Mouse (Mus musculus): ENCODE results near the gene Letm1. TPM values are rescaled to one million over a fixed set of nuclear protein-coding genes. Genes with fewer than 3 reads are reported as not detected.

Gene Letm1
- polyA plus RNA-seq (2014; fragmentation: Nextera tagmentation; extraction: Ambion mirVana): 64.4 and 70.3 TPM in 2 replicates

DNA sequence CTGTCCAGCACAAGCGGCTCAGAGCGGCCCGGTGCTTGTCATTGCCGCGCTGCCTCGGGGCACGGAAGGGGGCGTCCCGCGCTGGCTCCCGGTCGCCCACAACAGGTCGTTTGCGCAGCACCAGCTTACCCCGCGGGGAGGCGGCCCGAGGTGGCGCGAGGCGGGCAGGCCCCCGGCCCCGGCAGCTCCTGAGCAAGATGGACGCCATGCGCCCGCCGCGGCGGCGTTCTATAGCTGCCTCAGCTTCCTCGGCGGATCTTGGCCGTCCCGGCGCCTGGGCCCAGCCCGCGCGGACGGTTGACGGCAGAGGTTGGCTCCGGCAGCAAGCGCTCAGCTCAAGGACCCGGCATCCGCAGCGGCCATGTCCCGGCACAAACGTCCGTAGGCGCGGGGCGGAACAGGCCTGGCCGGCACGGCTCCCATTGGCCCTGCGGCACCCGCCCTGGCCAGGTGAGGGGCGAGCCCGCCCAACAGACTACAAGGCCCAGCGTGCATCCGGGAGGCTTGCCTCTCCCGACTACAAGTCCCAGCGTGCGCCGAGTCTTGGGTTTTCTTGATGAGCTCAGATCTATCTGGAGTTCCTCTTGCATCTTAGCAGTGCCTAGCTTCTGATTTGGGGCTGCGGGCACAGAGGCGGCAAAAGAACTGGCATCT, at the start of gene Letm1:
Gene Letm1, minus strand, starts transcription at position 473 of the 654 bp plus-strand sequence.
- H3K27ac ChIP-seq (replicated peaks; ENCODE audit: low read depth, low read length): peak within 1 kb of the TSS; percentile 86
- H3K9ac ChIP-seq (replicated peaks; ENCODE audit: low read length): peak within 1 kb of the TSS; percentile 90
- H3K4me2 ChIP-seq (ENCODE audit: low read length): peak within 1 kb of the TSS; percentile 81
- WGBS: under 1% methylated on average over 65 of the region's 65 CpGs
- peaks cover 11% of the 10 kb centered on the region for H3K4me1 ChIP-seq (ENCODE audit: control insufficient read depth, insufficient read depth, low read length)
- peak within 1 kb of the TSS; percentile 84 for H3K4me3 ChIP-seq (replicated peaks; ENCODE audit: low read depth, low read length)
- ATAC-seq (ENCODE audit: low FRiP score, low TSS enrichment) (peak; percentile 99), DNase-seq (peak; percentile 97)
- H3K27me3 ChIP-seq (ENCODE audit: control insufficient read depth, insufficient read depth, low read length): no peaks in the 10 kb centered on the region
- H3K9me3 ChIP-seq (ENCODE audit: control insufficient read depth, low read length): no peaks in the 10 kb centered on the region
- peaks cover 5% of the 10 kb centered on the region for H3K36me3 ChIP-seq (ENCODE audit: control insufficient read depth, insufficient read depth, low read length)

DNA sequence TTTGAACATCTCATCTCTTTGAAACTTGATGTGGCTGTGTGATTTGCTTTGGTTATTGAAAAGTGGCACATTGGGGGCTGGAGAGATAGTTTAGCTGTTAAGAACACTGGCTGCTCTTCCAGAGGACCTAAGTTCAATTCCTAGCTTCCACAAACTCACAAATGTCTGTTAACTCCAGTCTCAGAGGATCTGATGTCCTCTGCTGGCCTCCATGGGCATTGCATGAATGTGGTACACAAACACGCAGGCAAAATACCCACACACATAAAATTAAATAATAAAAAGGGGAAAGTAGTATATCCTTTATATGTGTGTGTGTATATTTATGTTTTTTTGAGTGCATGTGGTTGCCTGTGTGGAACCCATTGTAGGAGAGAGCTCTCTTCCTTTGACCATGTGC, 48.2 kb upstream of the Letm1 start:
- H3K4me1 ChIP-seq (ENCODE audit: control insufficient read depth, insufficient read depth, low read length): peaks cover 9% of the 10 kb centered on the region; the same call in 1 of the 2 replicates
- H3K9me3 ChIP-seq (ENCODE audit: control insufficient read depth, low read length): no peaks in the 10 kb centered on the region
- 62% methylated on average over 1 of the region's 1 CpGs for WGBS
- DNase-seq (no peak), ATAC-seq (ENCODE audit: low FRiP score, low TSS enrichment) (no peak)
- H3K27me3 ChIP-seq (ENCODE audit: control insufficient read depth, insufficient read depth, low read length): no peaks in the 10 kb centered on the region
- H3K4me2 ChIP-seq (ENCODE audit: low read length): no peak overlapping the region
- no peak overlapping the region for H3K4me3 ChIP-seq (replicated peaks; ENCODE audit: low read depth, low read length)
- H3K36me3 ChIP-seq (ENCODE audit: control insufficient read depth, insufficient read depth, low read length): no peaks in the 10 kb centered on the region; the same call in 1 of the 2 replicates
- no peak overlapping the region for H3K27ac ChIP-seq (replicated peaks; ENCODE audit: low read depth, low read length)
- no peak overlapping the region for H3K9ac ChIP-seq (replicated peaks; ENCODE audit: low read length)

DNA sequence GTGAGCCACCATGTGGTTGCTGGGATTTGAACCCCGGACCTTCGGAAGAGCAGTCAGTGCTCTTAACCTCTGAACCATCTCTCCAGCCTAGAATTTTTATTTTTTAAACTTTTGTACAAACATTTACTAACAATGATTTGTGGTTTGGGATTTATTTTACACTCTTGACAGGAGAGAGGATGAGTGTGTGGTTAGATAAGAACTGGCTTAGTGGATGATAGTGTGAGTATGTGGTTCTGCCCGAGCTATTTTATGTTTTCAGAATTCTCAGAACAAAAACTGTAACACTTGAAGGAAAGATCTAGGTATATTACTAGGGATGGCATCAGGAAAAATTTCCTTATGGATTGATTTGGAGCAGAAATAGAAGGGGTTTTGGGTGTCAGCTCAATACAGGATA, 47.3 kb upstream of the Letm1 start:
- Histone ChIP-seq H3K4me2 (ENCODE audit: low read length) (no peak overlapping the region), H3K9me3 (ENCODE audit: control insufficient read depth, low read length) (no peaks in the 10 kb centered on the region), H3K4me1 (ENCODE audit: control insufficient read depth, insufficient read depth, low read length) (peaks cover 14% of the 10 kb centered on the region; the same call in 1 of the 2 replicates), H3K27ac (replicated peaks; ENCODE audit: low read depth, low read length) (no peak overlapping the region), H3K9ac (replicated peaks; ENCODE audit: low read length) (no peak overlapping the region), H3K4me3 (replicated peaks; ENCODE audit: low read depth, low read length) (no peak overlapping the region), H3K36me3 (ENCODE audit: control insufficient read depth, insufficient read depth, low read length) (no peaks in the 10 kb centered on the region; the same call in 1 of the 2 replicates), H3K27me3 (ENCODE audit: control insufficient read depth, insufficient read depth, low read length) (no peaks in the 10 kb centered on the region)
- 95% methylated on average over 3 of the region's 3 CpGs for WGBS
- ATAC-seq (ENCODE audit: low FRiP score, low TSS enrichment): no peak
- DNase-seq: no peak

DNA sequence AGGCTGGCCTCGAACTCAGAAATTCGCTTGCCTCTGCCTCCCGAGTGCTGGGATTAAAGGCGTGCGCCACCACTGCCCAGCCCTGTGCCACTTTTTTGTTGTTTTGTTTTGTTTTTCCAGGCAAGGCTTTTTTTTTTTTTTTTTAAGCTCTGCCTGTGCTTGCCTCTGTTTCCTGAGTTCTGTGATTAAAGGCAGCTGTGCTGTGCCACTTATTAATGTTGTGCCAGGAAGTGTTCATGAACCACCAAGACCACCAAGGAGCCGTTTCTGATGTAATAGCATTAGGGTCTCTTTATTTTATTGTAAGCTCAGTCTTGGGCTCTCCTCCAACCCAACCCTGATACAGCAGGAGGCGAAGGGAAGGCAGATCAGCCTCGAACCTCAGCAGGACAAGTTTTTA, 45.5 kb upstream of the Letm1 start:
- no peak overlapping the region for H3K4me2 ChIP-seq (ENCODE audit: low read length)
- peaks cover 29% of the 10 kb centered on the region for H3K4me1 ChIP-seq (ENCODE audit: control insufficient read depth, insufficient read depth, low read length)
- no peaks in the 10 kb centered on the region for H3K27me3 ChIP-seq (ENCODE audit: control insufficient read depth, insufficient read depth, low read length)
- no peak for ATAC-seq (ENCODE audit: low FRiP score, low TSS enrichment)
- H3K9ac ChIP-seq (replicated peaks; ENCODE audit: low read length): no peak overlapping the region
- no peaks in the 10 kb centered on the region for H3K9me3 ChIP-seq (ENCODE audit: control insufficient read depth, low read length)
- no peak for DNase-seq
- peaks cover 3% of the 10 kb centered on the region; the same call in 1 of the 2 replicates for H3K36me3 ChIP-seq (ENCODE audit: control insufficient read depth, insufficient read depth, low read length)
- H3K27ac ChIP-seq (replicated peaks; ENCODE audit: low read depth, low read length): no peak overlapping the region
- no peak overlapping the region for H3K4me3 ChIP-seq (replicated peaks; ENCODE audit: low read depth, low read length)
- WGBS: 84% methylated on average over 8 of the region's 8 CpGs

DNA sequence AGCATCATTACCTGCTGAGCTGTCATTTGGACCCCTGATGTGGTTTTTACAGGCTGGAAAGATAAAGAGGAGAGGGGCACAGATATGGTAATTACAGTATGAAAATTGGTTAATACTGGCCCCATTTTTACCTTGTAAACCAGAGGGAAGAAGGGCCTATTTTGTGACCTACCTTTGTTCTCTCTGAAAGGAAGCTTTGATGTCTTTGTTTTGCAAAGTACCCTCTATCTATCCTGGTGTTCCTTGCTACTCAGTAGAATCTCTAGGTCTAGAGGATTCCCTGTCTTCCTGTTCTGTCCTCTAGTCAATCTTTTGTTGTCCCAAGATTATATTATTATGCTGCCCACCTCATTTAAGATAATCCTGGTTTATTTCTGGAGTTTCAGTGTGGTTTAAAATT, 43.4 kb upstream of the Letm1 start:
- Histone ChIP-seq H3K36me3 (ENCODE audit: control insufficient read depth, insufficient read depth, low read length) (peaks cover 5% of the 10 kb centered on the region; the same call in 1 of the 2 replicates), H3K27ac (replicated peaks; ENCODE audit: low read depth, low read length) (peak overlapping the region; percentile 38; the same call in 1 of the 2 replicates), H3K4me2 (ENCODE audit: low read length) (no peak overlapping the region), H3K27me3 (ENCODE audit: control insufficient read depth, insufficient read depth, low read length) (no peaks in the 10 kb centered on the region), H3K9me3 (ENCODE audit: control insufficient read depth, low read length) (no peaks in the 10 kb centered on the region), H3K9ac (replicated peaks; ENCODE audit: low read length) (no peak overlapping the region), H3K4me3 (replicated peaks; ENCODE audit: low read depth, low read length) (no peak overlapping the region), H3K4me1 (ENCODE audit: control insufficient read depth, insufficient read depth, low read length) (peaks cover 43% of the 10 kb centered on the region)
- ATAC-seq (ENCODE audit: low FRiP score, low TSS enrichment) (no peak), DNase-seq (no peak)

DNA sequence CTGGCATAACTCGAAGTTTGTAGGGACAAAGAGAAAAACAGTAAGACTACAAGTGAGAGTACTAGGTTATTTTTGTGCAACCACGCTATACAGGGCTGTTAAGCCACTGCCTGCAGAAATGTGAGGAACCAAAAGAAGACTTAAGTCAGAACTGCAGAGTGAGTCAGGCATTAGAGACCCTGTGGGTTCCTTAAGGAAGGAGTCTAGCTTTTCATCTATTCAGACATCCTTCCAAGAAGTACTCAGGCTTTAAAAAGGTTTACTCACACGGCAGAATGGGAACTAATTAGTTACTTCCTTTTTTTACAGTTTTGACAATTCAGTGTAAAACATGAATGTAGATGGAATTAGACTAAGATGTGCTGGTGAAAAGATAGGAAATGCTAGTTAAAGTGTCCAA, 39.8 kb upstream of the Letm1 start:
- Histone ChIP-seq H3K4me3 (replicated peaks; ENCODE audit: low read depth, low read length) (peak overlapping the region; percentile 99), H3K27ac (replicated peaks; ENCODE audit: low read depth, low read length) (no peak overlapping the region), H3K9ac (replicated peaks; ENCODE audit: low read length) (peak overlapping the region; percentile 20; the same call in 1 of the 2 replicates), H3K36me3 (ENCODE audit: control insufficient read depth, insufficient read depth, low read length) (0 out of 2 replicates have a peak, but pooled peaks cover 5% of the 10 kb centered on the region), H3K4me1 (ENCODE audit: control insufficient read depth, insufficient read depth, low read length) (peaks cover 53% of the 10 kb centered on the region), H3K9me3 (ENCODE audit: control insufficient read depth, low read length) (no peaks in the 10 kb centered on the region), H3K27me3 (ENCODE audit: control insufficient read depth, insufficient read depth, low read length) (no peaks in the 10 kb centered on the region), H3K4me2 (ENCODE audit: low read length) (peak overlapping the region; percentile 85)
- DNase-seq (no peak), ATAC-seq (ENCODE audit: low FRiP score, low TSS enrichment) (no peak)
- 23% methylated on average over 3 of the region's 3 CpGs for WGBS

DNA sequence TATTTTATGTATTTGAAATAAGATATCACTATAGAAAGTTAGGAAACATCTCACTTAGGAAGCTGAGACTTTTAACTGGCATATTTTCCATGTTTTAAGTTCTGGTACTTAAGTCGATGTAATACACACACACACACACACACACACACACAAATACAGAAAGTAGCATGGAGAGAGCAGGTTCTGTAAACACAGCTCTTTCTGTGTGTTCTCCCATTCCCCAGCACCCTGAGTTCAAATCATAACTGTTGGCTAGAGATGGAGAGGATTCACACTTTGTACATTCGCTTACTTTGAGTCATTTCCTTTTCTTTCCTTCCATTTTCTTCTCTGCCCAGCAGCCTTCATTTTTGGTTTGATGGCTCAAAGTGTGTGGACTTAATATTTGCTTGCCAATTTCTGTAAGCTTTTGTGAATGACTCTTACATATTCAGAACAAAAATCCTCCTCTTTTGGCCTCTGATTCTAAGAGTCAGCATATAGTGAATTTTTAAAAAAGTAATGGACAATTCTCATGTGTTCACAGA, 39.3 kb upstream of the Letm1 start:
- peak overlapping the region; percentile 99 for H3K9ac ChIP-seq (replicated peaks; ENCODE audit: low read length)
- no peaks in the 10 kb centered on the region for H3K9me3 ChIP-seq (ENCODE audit: control insufficient read depth, low read length)
- H3K4me2 ChIP-seq (ENCODE audit: low read length): peak overlapping the region; percentile 85
- WGBS: 43% methylated on average over 2 of the region's 2 CpGs
- peaks cover 53% of the 10 kb centered on the region for H3K4me1 ChIP-seq (ENCODE audit: control insufficient read depth, insufficient read depth, low read length)
- peak; percentile 7 for DNase-seq
- no peak for ATAC-seq (ENCODE audit: low FRiP score, low TSS enrichment)
- H3K4me3 ChIP-seq (replicated peaks; ENCODE audit: low read depth, low read length): peak overlapping the region; percentile 99
- 0 out of 2 replicates have a peak, but pooled peaks cover 5% of the 10 kb centered on the region for H3K36me3 ChIP-seq (ENCODE audit: control insufficient read depth, insufficient read depth, low read length)
- no peaks in the 10 kb centered on the region for H3K27me3 ChIP-seq (ENCODE audit: control insufficient read depth, insufficient read depth, low read length)
- peak overlapping the region; percentile 99; the same call in 1 of the 2 replicates for H3K27ac ChIP-seq (replicated peaks; ENCODE audit: low read depth, low read length)

DNA sequence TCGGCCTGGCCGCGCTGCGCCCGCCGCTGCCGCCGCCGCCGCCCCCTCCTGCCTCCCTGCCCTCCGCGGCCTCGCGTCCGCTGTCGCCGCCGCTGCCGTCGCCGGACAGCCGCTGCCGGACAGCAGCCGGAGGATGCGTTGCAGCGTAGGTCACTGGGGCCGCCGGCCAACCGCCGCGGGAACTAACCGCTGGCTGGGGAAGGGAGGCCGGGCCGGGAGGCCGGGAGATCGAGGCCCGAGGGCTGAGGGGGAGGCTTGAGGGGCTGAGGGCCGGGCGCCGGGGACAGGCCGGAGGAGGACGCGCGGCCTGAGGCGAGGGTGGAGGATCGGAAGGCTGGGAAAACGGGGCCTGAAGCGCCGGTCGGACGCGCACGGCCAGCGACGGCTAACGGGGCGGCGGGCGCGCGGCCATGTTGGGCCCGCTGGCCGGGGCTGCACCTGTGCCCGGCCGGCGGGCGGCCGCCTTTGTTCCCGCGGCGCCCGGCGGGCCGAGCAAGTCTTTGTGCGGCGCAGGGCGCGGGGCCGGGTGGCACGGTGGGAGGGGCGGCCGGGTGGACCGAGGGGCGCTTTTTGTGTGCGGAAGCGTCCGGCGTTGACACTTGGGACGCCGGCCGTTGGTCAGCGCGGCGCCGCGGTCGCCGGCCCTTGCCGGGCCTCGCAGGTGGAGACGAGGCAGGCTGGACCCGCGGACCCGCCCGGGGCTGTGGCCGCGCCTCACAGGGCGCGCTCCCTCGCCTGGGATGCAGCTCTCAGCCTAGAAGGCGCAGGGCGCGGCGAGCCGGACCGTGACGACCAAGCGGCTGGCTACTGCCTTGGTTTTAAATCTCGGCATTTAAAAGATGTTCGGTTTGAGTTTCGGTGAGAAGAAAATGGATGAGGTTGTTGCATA, 38.4 kb upstream of the Letm1 start:
- H3K4me1 ChIP-seq (ENCODE audit: control insufficient read depth, insufficient read depth, low read length): peaks cover 45% of the 10 kb centered on the region
- DNase-seq (peak; percentile 76), ATAC-seq (ENCODE audit: low FRiP score, low TSS enrichment) (peak; percentile 35; the same call in 1 of the 2 replicates)
- H3K4me3 ChIP-seq (replicated peaks; ENCODE audit: low read depth, low read length): peak overlapping the region; percentile 99
- under 1% methylated on average over 111 of the region's 121 CpGs for WGBS
- H3K27me3 ChIP-seq (ENCODE audit: control insufficient read depth, insufficient read depth, low read length): no peaks in the 10 kb centered on the region
- 0 out of 2 replicates have a peak, but pooled peaks cover 5% of the 10 kb centered on the region for H3K36me3 ChIP-seq (ENCODE audit: control insufficient read depth, insufficient read depth, low read length)
- H3K27ac ChIP-seq (replicated peaks; ENCODE audit: low read depth, low read length): peak overlapping the region; percentile 99
- peak overlapping the region; percentile 99 for H3K9ac ChIP-seq (replicated peaks; ENCODE audit: low read length)
- H3K9me3 ChIP-seq (ENCODE audit: control insufficient read depth, low read length): no peaks in the 10 kb centered on the region
- H3K4me2 ChIP-seq (ENCODE audit: low read length): peak overlapping the region; percentile 85
